Mouse (Mus musculus): Measurements from ENCODE around the gene Duox2. TPM values are rescaled to one million over a fixed set of nuclear protein-coding genes. Genes with fewer than 3 reads are reported as not detected.

Gene Duox2
- polyA plus RNA-seq (2012; rRNA removed), result 0.02 TPM in 2 replicates

GRCm38 (mm10) chr2:122298096-122298499, at the start of gene Duox2:
Duox2 (minus strand) TSS chr2:122298449.

GRCm38 (mm10) chr2:122315372-122315771, 17.1 kb upstream of the Duox2 start, which contains the start of gene Duox1:
Duox1 (plus strand) TSS chr2:122315672.

GRCm38 (mm10) chr2:122313536-122313935, 15.3 kb upstream of the Duox2 start, which contains the start of gene Duoxa1:
Duoxa1 (minus strand) TSS chr2:122313730.

GRCm38 (mm10) chr2:122298596-122299490, 594 bp upstream of the Duox2 start, which contains the start of gene Duoxa2:
Duoxa2 (plus strand) TSS chr2:122298900.

GRCm38 (mm10) chr2:122234611-122235288, 63.5 kb downstream of the Duox2 start, which contains the start of gene Sord:
Sord (plus strand) TSS chr2:122234749.

Other genes with a start within 250 kb of the Duox2 start
- 12.0 and 12.7 TPM in 2 replicates for gene Spg11, start 180.1 kb downstream of the Duox2 start, polyA plus RNA-seq (2012; rRNA removed)
- 42.6 and 81.9 TPM in 2 replicates for gene B2m, start 150.8 kb downstream of the Duox2 start, polyA plus RNA-seq (2012; rRNA removed)
- 0.11 and 0.13 TPM in 2 replicates for gene Trim69, start 137.7 kb downstream of the Duox2 start, polyA plus RNA-seq (2012; rRNA removed)
- 0.02 TPM in 1 of 2 replicates, not detected in the other for gene Patl2, start 112.3 kb downstream of the Duox2 start, polyA plus RNA-seq (2012; rRNA removed)
- not detected in 2 replicates for gene Terb2, start 112.2 kb downstream of the Duox2 start, polyA plus RNA-seq (2012; rRNA removed)
- gene Sord, start 63.7 kb downstream of the Duox2 start, polyA plus RNA-seq (2012; rRNA removed), result 16.9 and 23.1 TPM in 2 replicates
- gene Duoxa2, start 451 bp upstream of the Duox2 start, polyA plus RNA-seq (2012; rRNA removed), result 0.04 TPM in 1 of 2 replicates, not detected in the other
- gene Duoxa1, start 15.3 kb upstream of the Duox2 start, polyA plus RNA-seq (2012; rRNA removed), result 0.10 and 0.16 TPM in 2 replicates
- 0.02 and 0.04 TPM in 2 replicates for gene Duox1, start 17.2 kb upstream of the Duox2 start, polyA plus RNA-seq (2012; rRNA removed)
- 41.1 and 62.7 TPM in 2 replicates for gene Shf, start 70.7 kb upstream of the Duox2 start, polyA plus RNA-seq (2012; rRNA removed)
- 0.11 and 0.12 TPM in 2 replicates for gene Slc28a2, start 128.0 kb upstream of the Duox2 start, polyA plus RNA-seq (2012; rRNA removed)
- not detected in 2 replicates for gene Gm14085, start 186.5 kb upstream of the Duox2 start, polyA plus RNA-seq (2012; rRNA removed)